Mouse (Mus musculus): ENCODE results near the gene 1700122O11Rik.

DNA sequence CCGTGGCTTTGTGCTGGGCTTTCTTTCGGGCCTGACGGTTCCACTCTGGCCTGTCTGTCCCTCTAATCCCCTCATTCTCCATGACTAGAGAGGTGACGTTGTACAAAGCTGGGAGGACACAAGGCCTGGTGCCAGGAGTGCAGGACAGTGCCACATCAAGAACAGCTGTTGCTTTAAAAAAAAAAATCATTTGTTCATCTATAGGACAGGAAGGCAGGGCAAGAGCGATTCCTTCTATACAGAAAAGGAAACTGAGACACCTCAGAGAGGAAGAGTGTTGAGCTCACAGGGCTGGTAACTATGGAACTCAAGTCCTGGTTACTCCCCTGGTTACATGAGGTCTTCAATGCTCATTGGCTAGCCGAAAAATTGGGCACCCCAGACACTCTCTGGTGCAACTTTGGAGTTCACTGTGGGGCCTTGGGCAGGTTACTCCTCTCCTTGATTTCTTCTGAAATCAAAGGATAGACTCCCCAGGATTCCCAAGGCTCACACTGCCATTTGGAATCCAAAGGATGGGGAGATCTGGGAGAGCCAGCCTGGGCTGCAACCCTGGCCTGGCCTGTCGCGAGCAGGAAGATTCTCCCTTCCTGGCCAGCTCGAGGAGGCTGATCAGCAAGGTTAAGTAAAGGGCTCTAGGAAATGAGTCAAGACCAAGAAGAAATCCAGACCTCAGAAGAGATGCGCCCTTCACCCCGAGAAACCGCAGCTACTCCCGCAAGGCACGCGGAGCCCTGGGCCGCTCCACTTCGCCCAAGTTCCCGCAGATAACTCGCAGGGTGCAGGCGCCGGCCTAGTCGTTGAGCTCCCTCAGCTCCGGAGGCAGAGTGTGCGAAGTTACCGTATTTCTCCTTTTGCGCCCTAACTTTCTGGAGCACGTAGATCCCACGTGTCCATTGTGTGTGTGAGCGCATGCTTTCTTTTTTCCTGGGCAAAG, 3.5 kb upstream of the 1700122O11Rik start:
- TF ChIP-seq CTCF (IDR thresholded peaks at IDR 0.05; ENCODE audit: low read depth) (no peak), EP300 (optimal IDR thresholded peaks at IDR 0.05) (no peak)
